Mouse (Mus musculus) ES-Bruce4 (cell line): ENCODE measurements around the gene Stim1. TPM values are rescaled to one million over a fixed set of nuclear protein-coding genes. Genes with fewer than 3 reads are reported as not detected.
A peak's percentile ranks its signal among the peaks of the same experiment; 100 is the strongest.
"Not testable (repeated sequence)": the region's sequence is repeated elsewhere in the genome, so short reads cannot be mapped to it uniquely, and the experiment has no call there.

Experiments
- H3K27ac ChIP-seq: 2 replicates; pipeline ENCODE4 v1.5.1; 2012; ENCODE audit warnings: low read length, inconsistent platforms; ENCODE audit not compliant: insufficient read depth
- H3K27me3 ChIP-seq: 2 replicates; pipeline ENCODE4 v1.6.1; 2012; ENCODE audit warnings: mild to moderate bottlenecking, low read length, inconsistent platforms; ENCODE audit not compliant: control insufficient read depth, poor library complexity, insufficient read depth, severe bottlenecking
- H3K36me3 ChIP-seq: 2 replicates; pipeline ENCODE4 v1.6.1; 2012; ENCODE audit warnings: inconsistent platforms, mild to moderate bottlenecking, low read length, moderate library complexity; ENCODE audit not compliant: control insufficient read depth, poor library complexity, insufficient read depth, severe bottlenecking
- H3K4me1 ChIP-seq: one replicate; pipeline ENCODE4 v1.8.1; 2011; ENCODE audit warnings: low read length; ENCODE audit not compliant: control insufficient read depth, insufficient read depth
- H3K4me3 ChIP-seq: 2 replicates; pipeline ENCODE4 v1.5.1; 2011; ENCODE audit warnings: low read depth, mild to moderate bottlenecking, low read length
- H3K9ac ChIP-seq: 2 replicates; pipeline ENCODE4 v1.6.1; 2012; ENCODE audit warnings: low read depth, mild to moderate bottlenecking, inconsistent platforms; ENCODE audit not compliant: poor library complexity, severe bottlenecking
- H3K9me3 ChIP-seq: replicated peaks from 2 replicates; pipeline ENCODE4 v1.6.1; 2012; ENCODE audit warnings: mild to moderate bottlenecking, low read length, inconsistent platforms; ENCODE audit not compliant: control insufficient read depth, poor library complexity, insufficient read depth, severe bottlenecking
- CTCF ChIP-seq: IDR thresholded peaks from one replicate; pipeline ENCODE4 v1.8.1; 2011; ENCODE audit warnings: low read depth, low read length
- EP300 ChIP-seq: IDR thresholded peaks from 2 replicates; pipeline ENCODE4 v1.6.1; 2011; ENCODE audit warnings: low read depth, low read length; ENCODE audit not compliant: insufficient read depth
- POLR2A ChIP-seq: IDR thresholded peaks from one replicate; pipeline ENCODE4 v1.8.1; 2011; ENCODE audit warnings: low read length; ENCODE audit not compliant: insufficient read depth
- polyA plus RNA-seq: library from polyadenylated mRNA; stranded (reverse); fragments of >200 nt; gene quantifications from 2 replicates; pipeline ENCODE4 v1.2.4, GENCODE M21; 2011; ENCODE audit warnings: low read depth; ENCODE audit not compliant: missing spikeins, insufficient read depth, insufficient read length

Stim1 gene
- polyA plus RNA-seq, 1 experiment, result 26.0 TPM

GRCm38 (mm10) chr7:102260518-102260917, 7.1 kb upstream of the Stim1 start:
- H3K27me3 ChIP-seq, result no peaks in the 10 kb centered on the region
- H3K4me3 ChIP-seq, result no peak overlapping the region
- no peaks in the 10 kb centered on the region for H3K4me1 ChIP-seq
- H3K9ac ChIP-seq, result no peak overlapping the region
- no peaks in the 10 kb centered on the region for H3K9me3 ChIP-seq
- H3K36me3 ChIP-seq, result no peaks in the 10 kb centered on the region
- H3K27ac ChIP-seq, result no peak overlapping the region
- TF ChIP-seq CTCF (no peak), EP300 (no peak), POLR2A (no peak)

GRCm38 (mm10) chr7:102263020-102263419, 4.6 kb upstream of the Stim1 start:
- TF ChIP-seq POLR2A (no peak), CTCF (peak; percentile 33), EP300 (no peak)
- no peak overlapping the region for H3K27ac ChIP-seq
- H3K4me3 ChIP-seq, result no peak overlapping the region
- H3K27me3 ChIP-seq, result no peaks in the 10 kb centered on the region
- H3K9ac ChIP-seq, result no peak overlapping the region
- no peaks in the 10 kb centered on the region for H3K4me1 ChIP-seq
- H3K36me3 ChIP-seq, result no peaks in the 10 kb centered on the region
- H3K9me3 ChIP-seq, result no peaks in the 10 kb centered on the region

GRCm38 (mm10) chr7:102266021-102266400, 1.6 kb upstream of the Stim1 start:
- H3K4me3 ChIP-seq, H3K27me3 ChIP-seq, H3K27ac ChIP-seq, H3K9me3 ChIP-seq, H3K36me3 ChIP-seq, H3K9ac ChIP-seq, H3K4me1 ChIP-seq: not testable (repeated sequence)

GRCm38 (mm10) chr7:102266401-102267042, 1.1 kb upstream of the Stim1 start:
- TF ChIP-seq CTCF (no peak), POLR2A (no peak), EP300 (no peak)

GRCm38 (mm10) chr7:102267113-102267579, 460 bp upstream of the Stim1 start:
- Histone ChIP-seq H3K4me1 (no peaks in the 10 kb centered on the region), H3K9me3 (no peaks in the 10 kb centered on the region), H3K36me3 (no peaks in the 10 kb centered on the region), H3K27me3 (no peaks in the 10 kb centered on the region; the same call in 1 of the 2 replicates), H3K4me3 (peak overlapping the region; percentile 87), H3K9ac (peak overlapping the region; percentile 67), H3K27ac (no peak overlapping the region)
- TF ChIP-seq CTCF (peak; percentile 74), EP300 (no peak), POLR2A (no peak)

More at GRCm38 (mm10) chr7:102266401-102267042, 1.1 kb upstream of the Stim1 start:
- Histone ChIP-seq H3K27me3 (no peaks in the 10 kb centered on the region; the same call in 1 of the 2 replicates), H3K27ac (no peak overlapping the region), H3K4me1 (no peaks in the 10 kb centered on the region), H3K4me3 (peak overlapping the region; percentile 22), H3K9me3 (no peaks in the 10 kb centered on the region), H3K36me3 (no peaks in the 10 kb centered on the region), H3K9ac (no peak overlapping the region)

- H3K9ac ChIP-seq, result peak overlapping the region; percentile 67
- no peaks in the 10 kb centered on the region for H3K4me1 ChIP-seq
- TF ChIP-seq EP300 (no peak), POLR2A (no peak), CTCF (no peak)
- H3K4me3 ChIP-seq, result peak overlapping the region; percentile 91
- no peaks in the 10 kb centered on the region; the same call in 1 of the 2 replicates for H3K27me3 ChIP-seq
- H3K27ac ChIP-seq, result no peak overlapping the region
- H3K36me3 ChIP-seq, result no peaks in the 10 kb centered on the region
- H3K9me3 ChIP-seq, result no peaks in the 10 kb centered on the region
Measured at GRCm38 (mm10) chr7:102268395-102268748, 766 bp downstream of the Stim1 start.
